Mouse (Mus musculus) yolk sac, embryonic 10.5 days (tissue): ENCODE results near the gene Gm13277.
"Not testable (repeated sequence)": the region's sequence is repeated elsewhere in the genome, so short reads cannot be mapped to it uniquely, and the experiment has no call there.

Source experiments
- DNase-seq: peaks from one replicate; pipeline ENCODE4 v3.0.0-alpha.2; 2017; ENCODE audit warnings: low spot score

Gene Gm13277

DNA sequence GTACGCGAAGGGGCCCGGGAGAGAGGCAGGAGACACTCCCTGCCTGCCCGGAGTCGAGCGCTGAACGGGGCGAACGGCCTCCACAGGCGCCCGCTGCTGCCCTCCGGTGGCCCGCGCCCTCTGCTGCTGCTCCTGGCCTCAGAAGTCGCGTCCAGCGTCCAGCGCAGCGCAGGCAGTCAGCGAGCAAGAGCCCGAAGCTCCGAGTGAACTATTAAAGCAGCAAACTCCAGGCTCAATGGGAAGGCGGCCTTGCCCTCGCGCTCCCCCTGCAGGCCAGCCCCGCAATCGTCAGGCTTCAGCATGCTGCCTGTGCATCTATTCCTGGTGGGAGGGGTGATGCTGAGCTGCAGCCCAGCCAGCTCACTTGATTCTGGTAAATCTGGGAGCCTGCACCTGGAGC is 3.0 kb upstream of the Gm13277 start, which contains the start of gene Gm13276:
Gene Gm13276 (plus strand): TSS at position 301 of the 400 bp plus-strand sequence.
- not testable (repeated sequence) for DNase-seq

DNA sequence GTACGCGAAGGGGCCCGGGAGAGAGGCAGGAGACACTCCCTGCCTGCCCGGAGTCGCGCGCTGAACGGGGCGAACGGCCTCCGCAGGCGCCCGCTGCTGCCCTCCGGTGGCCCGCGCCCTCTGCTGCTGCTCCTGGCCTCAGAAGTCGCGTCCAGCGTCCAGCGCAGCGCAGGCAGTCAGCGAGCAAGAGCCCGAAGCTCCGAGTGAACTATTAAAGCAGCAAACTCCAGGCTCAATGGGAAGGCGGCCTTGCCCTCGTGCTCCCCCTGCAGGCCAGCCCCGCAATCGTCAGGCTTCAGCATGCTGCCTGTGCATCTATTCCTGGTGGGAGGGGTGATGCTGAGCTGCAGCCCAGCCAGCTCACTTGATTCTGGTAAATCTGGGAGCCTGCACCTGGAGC is 2.8 kb downstream of the Gm13277 start, which contains the start of gene Gm13278:
Gene Gm13278 (plus strand): TSS at position 301 of the 400 bp plus-strand sequence.
- not testable (repeated sequence) for DNase-seq

DNA sequence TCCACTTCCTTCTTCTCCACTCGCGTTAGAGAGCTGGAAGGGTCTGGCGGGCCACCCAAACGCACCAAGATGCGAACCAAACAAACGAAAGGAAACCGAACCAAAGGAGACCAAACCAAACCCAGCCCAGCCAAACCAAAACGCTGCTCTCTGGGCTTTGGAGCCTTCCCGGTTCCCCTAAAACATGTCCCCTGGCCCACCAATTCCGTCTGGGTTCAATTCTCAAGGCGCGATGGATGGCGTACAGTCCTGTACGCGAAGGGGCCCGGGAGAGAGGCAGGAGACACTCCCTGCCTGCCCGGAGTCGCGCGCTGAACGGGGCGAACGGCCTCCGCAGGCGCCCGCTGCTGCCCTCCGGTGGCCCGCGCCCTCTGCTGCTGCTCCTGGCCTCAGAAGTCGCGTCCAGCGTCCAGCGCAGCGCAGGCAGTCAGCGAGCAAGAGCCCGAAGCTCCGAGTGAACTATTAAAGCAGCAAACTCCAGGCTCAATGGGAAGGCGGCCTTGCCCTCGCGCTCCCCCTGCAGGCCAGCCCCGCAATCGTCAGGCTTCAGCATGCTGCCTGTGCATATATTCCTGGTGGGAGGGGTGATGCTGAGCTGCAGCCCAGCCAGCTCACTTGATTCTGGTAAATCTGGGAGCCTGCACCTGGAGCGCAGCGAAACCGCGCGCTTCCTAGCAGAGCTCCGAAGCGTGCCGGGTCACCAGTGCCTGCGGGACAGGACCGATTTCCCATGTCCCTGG is 5.7 kb downstream of the Gm13277 start, which contains the start of gene Gm13275:
Gene Gm13275 (plus strand): TSS at position 552 of the 740 bp plus-strand sequence.
- DNase-seq, result not testable (repeated sequence)

DNA sequence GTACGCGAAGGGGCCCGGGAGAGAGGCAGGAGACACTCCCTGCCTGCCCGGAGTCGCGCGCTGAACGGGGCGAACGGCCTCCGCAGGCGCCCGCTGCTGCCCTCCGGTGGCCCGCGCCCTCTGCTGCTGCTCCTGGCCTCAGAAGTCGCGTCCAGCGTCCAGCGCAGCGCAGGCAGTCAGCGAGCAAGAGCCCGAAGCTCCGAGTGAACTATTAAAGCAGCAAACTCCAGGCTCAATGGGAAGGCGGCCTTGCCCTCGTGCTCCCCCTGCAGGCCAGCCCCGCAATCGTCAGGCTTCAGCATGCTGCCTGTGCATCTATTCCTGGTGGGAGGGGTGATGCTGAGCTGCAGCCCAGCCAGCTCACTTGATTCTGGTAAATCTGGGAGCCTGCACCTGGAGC is 8.7 kb downstream of the Gm13277 start, which contains the start of gene Gm13279:
Gene Gm13279 (plus strand): TSS at position 301 of the 400 bp plus-strand sequence.
- DNase-seq, result not testable (repeated sequence)

DNA sequence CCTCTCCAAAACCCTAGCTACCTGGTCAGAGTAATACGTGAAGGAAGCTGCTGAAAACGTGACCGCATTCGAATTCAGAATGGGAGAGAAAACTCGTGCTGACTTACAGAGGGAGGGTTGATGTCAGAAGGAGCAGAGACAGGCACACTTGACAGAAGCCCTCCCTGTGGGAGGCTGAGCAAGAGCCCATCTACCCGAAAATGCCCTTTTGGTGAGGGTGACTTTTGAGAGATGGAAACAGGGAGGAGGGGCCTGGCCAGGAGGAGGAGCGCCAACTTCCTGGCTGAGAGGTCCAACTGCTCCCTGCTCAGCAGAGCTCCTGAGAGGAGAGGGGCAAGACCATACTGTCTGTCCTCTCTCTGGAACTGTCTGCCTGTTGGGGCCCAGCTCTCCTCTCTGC is 10.9 kb downstream of the Gm13277 start, which contains the start of gene Gm13285:
Gene Gm13285 (plus strand): TSS at position 301 of the 400 bp plus-strand sequence.
- DNase-seq, result not testable (repeated sequence)

- DNase-seq, result not testable (repeated sequence)
Measured at GRCm38 (mm10) chr4:88802954-88803353, 14.5 kb downstream of the Gm13277 start, which contains the start of gene Gm13287. Gene Gm13287, plus strand, starts transcription at chr4:88803254.

DNA sequence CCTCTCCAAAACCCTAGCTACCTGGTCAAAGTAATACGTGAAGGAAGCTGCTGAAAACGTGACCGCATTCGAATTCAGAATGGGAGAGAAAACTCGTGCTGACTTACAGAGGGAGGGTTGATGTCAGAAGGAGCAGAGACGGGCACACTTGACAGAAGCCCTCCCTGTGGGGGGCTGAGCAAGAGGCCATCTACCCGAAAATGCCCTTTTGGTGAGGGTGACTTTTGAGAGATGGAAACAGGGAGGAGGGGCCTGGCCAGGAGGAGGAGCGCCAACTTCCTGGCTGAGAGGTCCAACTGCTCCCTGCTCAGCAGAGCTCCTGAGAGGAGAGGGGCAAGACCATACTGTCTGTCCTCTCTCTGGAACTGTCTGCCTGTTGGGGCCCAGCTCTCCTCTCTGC is 16.8 kb downstream of the Gm13277 start, which contains the start of gene Gm13288:
Gene Gm13288 (plus strand): TSS at position 301 of the 400 bp plus-strand sequence.
- not testable (repeated sequence) for DNase-seq

- DNase-seq, result not testable (repeated sequence)
Measured at GRCm38 (mm10) chr4:88805761-88806160, 17.3 kb downstream of the Gm13277 start.

- DNase-seq, result no peak
Measured at GRCm38 (mm10) chr4:88815928-88816327, 27.5 kb downstream of the Gm13277 start, which contains the start of gene Ifna7. Gene Ifna7, plus strand, starts transcription at chr4:88816228.

- no peak for DNase-seq
Measured at GRCm38 (mm10) chr4:88819659-88820058, 31.2 kb downstream of the Gm13277 start, which contains the start of gene Ifna11. Gene Ifna11, plus strand, starts transcription at chr4:88819959.

DNA sequence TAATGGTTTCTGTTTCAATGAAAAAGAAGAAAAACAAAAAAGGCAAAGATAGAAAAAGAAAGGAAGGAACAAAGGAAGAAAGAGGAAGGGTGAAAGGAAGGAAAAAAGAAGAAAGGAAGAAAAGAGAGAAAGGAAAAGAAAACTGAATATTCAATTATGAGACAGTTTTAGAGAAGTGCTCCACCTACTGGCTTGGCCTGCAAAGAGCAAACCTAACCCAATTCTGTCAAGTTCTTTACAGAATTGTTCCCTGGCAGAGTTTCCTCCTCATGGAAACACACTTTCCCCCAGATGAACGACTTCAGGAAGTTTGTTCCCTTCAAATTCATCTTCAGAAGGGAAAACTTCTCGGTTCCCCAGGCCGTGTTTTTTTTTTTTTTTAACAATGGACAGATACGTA is 34.6 kb downstream of the Gm13277 start:
- DNase-seq, result no peak

DNA sequence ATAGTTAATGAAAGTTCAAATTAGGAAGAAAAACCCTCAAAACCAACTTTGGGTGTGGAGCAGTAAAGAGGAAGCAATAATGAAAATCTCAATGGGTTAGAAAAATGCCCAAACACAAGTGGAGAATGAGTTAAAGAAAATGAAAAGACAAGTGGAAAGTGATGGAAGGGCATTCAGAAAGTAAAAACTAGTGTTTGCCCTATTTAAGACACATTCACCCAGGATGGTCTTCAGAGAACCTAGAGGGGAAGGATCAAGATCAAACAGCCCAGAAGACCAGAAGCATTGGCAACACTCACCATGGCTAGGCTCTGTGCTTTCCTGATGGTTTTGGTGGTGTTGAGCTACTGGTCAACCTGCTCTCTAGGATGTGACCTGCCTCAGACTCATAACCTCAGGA is 38.7 kb downstream of the Gm13277 start, which contains the start of gene Ifna6:
Gene Ifna6 (plus strand): TSS at position 301 of the 400 bp plus-strand sequence.
- DNase-seq, result not testable (repeated sequence)

DNA sequence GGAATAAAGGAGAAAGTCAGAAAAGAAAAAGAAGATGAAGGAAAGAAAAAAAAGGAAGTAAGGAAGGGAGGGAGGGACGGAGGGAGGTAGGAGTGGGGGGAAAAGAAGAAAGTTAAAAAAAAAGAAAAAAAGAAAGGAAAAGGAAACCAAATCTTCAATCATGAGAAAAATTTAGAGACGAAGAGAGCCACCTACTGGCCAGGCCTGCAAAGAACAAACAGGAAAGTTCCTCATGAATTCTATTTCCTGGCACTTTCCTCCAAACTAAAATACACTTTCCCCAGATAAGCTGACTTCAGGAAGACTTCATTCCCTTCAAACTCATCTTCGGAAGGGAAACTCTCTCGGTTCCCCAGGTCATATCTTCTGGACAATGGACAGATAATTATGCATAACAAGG is 42.1 kb downstream of the Gm13277 start:
- DNase-seq, result no peak

DNA sequence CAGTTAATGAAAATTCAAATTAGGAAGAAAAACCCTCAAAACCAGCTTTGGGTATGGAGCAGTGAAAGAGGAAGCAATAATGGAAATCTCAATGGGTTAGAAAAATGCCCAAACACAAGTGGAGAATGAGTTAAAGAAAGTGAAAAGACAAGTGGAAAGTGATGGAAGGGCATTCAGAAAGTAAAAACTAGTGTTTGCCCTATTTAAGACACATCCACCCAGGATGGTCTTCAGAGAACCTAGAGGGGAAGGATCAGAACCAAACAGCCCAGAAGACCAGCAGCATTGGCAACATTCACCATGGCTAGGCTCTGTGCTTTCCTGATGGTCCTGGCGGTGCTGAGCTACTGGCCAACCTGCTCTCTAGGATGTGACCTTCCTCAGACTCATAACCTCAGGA is 46.8 kb downstream of the Gm13277 start, which contains the start of gene Ifna5:
Gene Ifna5 (plus strand): TSS at position 301 of the 400 bp plus-strand sequence.
- DNase-seq, result not testable (repeated sequence)
